Mouse (Mus musculus): ENCODE results near the gene Rdh16f1.

Rdh16f1 gene

DNA sequence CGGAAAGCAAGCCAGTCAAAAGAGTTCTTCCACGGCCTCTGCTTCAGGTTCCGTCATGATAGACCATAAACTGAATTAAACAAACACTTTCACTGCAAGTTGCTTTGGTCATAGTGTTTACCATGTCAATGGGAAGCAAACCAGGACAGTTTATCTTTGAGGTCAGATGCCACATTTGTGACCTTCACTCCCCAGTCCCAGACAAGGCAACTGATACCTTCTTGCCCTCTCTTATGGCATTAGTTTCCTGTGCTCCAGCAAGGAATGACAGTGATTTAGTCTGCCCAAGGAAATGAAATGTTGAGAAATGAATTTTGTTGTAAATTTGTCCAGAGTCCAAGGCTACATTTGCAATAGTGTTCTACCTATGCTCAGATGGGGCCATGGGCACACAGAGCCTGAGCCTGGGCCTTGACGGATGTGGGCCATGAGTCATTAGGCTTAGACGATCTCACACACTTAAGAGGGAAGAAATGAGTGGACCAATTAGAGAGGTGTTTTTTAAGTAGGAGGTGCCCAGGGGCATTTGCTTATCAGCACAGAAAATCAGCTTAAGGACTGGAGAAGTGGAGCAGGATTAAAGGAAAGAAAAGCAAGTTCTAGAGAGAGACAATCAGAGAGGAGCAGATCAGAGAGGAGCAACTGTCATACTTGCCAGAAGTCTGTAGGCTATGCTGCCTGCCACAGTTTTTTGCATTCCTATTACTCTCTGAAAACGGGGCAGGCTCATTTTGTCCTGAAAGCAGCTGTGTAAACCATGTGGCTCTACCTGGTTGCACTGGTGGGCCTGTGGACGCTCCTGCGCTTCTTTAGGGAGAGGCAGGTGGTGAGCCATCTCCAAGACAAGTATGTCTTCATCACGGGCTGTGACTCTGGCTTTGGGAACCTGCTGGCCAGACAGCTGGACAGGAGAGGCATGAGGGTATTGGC is at the start of gene Rdh16f1, which contains the start of gene Rdh1:
Gene Rdh16f1 (plus strand): TSS at position 607 of the 930 bp plus-strand sequence.
Gene Rdh1 (plus strand): TSS at position 541 of the 930 bp plus-strand sequence.
- DNase-seq (ENCODE audit: low read depth), result no peak

DNA sequence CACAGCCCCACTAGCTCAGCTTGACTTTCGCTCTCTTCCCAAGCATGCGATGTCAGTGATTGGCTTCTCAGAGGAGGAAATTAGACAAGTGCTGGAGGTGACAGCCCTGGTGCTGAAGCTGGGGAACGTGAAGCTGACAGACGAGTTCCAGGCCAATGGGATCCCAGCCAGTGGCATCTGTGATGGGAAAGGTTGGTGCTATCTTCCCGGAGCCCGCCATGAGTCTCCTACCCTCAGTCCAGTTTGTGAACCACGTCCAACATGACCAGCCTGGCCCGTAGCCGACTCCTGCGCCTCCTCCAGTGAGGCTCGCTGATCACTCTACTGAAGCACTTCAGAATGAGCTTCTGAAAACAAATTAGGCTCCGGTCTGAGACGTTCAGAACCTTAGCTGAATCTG is 49.3 kb upstream of the Rdh16f1 start:
- no peak for DNase-seq (ENCODE audit: low read depth)

DNA sequence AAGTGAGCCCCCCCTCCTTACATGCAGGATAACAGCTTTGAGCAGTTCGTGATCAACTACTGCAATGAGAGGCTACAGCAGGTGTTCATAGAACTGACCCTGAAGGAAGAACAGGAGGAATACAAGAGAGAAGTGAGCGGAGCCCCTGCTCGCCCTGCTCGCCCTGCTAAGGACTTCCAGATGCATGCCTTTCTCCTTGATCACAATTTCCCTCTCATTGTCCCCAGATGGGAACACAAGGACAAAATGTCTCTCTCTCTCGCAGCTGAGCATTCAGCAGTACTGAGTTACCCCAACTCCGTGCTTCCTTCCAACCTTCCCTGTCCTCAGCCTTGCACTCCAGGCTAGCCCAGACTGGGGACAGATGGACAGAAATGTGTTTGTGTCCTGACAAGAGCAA is 46.9 kb upstream of the Rdh16f1 start:
- no peak for DNase-seq (ENCODE audit: low read depth)

DNA sequence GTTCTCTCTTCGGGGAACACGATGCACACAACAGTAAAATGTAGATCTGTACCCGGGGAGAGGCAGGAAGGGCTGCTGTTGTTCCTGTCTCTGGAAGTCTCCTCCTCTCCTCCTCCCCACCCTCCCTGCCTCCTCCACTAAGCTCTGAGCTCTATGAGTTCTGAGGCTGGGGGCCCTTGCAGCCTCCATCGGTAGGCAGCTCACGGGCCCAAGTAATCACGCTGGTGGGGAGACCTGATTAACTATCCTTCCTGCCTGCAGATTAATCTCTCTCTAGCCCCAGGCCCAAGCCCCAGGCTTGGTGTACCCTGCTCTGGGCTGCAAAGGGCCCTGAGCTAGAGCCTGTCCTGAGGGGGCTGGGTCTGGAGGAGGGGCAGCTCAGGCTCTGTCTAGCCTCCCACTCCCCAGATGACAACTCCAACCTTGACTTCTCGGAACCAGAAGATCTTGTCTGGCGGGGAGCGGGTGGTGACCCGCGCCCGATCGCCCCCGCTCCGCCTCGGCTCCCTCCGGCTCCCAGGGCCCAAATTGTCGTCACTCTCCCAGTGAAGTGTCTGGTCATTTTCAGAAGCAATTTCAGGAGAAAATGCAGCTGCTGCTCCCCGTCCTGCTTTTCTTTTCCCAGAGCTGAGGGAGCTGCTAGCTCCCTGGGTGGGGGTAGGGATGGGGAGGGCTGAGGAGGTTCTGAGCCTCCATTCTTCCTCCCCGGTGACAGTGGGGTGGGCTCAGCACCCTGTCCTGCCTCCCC is 37.7 kb upstream of the Rdh16f1 start:
- DNase-seq (ENCODE audit: low read depth), result no peak

GRCm38 (mm10) chr10:127724178-127724577 is 35.4 kb upstream of the Rdh16f1 start, which contains the start of gene Tac2:
TSS of gene Tac2 (plus strand) at chr10:127724478.
- no peak for DNase-seq (ENCODE audit: low read depth)

DNA sequence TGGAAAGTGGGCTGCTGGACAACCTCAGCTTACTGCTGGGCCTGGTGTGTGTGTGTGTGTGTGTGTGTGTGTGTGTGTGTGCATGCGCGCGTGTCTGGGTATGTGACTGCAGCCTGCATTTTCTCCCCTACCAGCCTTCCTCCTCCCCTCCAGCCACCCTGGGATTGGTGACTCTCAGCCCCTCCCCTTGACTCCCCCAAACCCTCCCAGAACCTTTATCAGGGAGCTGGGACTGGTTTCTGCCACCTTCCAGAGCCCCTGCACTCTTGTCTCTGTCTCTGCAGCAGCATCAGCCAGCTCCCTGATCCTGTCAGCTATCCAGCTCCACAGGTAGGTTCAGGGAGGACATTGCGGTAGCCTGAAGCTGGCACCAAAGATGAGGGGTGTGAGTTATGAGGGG is 34.5 kb upstream of the Rdh16f1 start:
- DNase-seq (ENCODE audit: low read depth), result no peak

GRCm38 (mm10) chr10:127728437-127728836 is 31.1 kb upstream of the Rdh16f1 start:
- DNase-seq (ENCODE audit: low read depth), result no peak

DNA sequence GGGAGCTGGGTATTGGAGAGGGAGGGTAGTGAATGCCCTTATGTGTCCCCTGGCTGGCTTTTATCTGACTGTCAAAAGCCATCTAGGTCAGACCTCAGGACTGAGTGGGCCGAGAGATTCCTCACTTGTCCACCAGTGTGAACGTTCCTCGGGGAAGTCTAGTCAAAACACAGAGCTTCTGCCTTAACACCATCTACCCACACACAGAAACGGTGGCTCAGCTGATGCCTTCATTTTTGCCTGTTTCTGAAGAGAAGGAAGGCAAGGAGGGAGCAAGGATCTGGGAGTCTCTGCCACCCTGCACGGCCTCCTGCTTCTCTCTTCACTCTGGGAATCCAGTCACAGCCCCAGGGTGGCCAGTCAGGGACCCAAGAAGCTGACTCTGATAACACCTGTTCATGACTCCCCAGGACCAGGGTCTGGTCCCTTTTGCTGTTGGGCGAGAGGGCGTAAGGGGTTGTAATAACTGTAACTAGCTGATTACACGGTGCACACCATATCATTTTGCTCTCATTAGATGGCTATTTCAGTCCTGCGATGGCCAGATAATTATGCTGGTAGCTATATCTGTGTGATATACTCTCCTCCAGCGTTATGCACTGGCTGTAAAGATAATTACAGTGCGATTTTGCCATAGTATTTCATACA is 29.2 kb upstream of the Rdh16f1 start:
- DNase-seq (ENCODE audit: low read depth), result no peak

- DNase-seq (ENCODE audit: low read depth), result no peak
These were observed 28.7 kb upstream of the Rdh16f1 start for GRCm38 (mm10) chr10:127730933-127731310.

DNA sequence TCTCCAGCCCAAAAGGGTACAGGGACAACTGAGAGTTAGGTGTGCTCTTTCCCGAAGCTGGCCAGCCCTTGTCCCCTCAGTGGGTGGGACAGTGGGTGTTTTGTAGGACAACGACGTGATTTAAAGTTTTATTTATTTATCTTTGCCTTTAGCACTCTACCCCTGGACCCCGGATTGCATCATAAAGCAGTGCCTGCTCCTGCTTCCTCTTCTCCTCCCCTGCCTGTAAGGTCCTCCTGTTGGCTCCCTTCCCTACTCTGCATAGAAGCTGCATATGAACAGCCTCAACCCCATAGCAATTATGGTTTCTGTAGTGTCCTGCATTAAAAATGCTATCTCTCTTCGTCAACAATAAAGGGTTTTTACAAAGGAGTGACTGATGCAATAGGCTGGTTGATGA is 28.2 kb upstream of the Rdh16f1 start:
- DNase-seq (ENCODE audit: low read depth), result no peak

GRCm38 (mm10) chr10:127734434-127734833 is 25.2 kb upstream of the Rdh16f1 start:
- DNase-seq (ENCODE audit: low read depth), result no peak

- peak; percentile 15 for DNase-seq (ENCODE audit: low read depth)
These were observed 23.3 kb upstream of the Rdh16f1 start for GRCm38 (mm10) chr10:127736266-127736665.

- peak; percentile 12 for DNase-seq (ENCODE audit: low read depth)
These were observed 22.7 kb upstream of the Rdh16f1 start for GRCm38 (mm10) chr10:127736916-127737315.

DNA sequence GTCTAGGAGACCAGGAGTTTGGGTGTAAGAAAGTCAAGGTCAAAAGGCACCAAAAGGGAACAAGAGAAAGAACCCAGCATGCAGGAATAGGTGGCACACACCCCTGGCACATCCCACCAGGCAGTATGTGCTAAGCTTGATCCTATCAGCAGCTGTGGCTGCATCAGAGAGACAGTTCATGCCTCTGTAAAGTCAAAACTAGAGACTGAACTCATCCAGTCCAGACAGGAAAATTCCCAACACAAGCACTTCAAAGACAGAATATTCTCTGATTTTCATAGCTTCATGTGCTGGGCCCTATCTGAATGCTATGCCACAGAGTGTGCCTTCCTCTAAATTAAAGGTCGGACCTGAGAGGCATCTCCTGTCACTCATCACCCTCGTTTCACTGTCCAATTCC is 22.0 kb upstream of the Rdh16f1 start:
- peak; percentile 12 for DNase-seq (ENCODE audit: low read depth)

- peak; percentile 67 for DNase-seq (ENCODE audit: low read depth)
These were observed 21.3 kb upstream of the Rdh16f1 start for GRCm38 (mm10) chr10:127738151-127738882.

DNA sequence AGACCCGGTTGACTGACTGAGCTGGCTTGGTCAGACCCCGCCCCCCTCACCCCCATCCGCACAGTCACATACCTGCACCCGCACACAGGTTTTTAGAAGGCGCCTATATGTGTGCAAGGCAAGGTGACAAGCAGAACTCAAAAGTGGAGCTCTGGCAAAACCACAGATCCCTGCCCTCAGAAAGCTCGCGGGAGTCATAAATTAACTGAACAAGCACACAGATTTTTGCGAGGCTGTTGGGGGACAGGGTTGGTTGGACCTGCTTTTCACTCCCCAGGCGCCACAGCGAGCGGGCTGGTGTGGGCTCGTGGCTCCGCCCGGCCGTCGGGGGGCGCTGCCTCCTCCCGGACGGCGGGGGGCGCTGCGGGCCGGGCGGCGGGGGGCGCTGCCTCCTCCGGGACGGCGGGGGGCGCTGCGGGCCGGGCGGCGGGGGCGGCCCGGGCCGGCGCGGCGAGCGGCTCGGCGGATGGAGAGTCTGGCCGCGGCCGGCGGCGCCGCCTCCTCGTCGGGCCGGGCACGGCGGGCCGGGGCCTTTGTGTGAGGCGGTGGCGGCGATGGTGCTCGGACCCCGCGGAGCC is 20.4 kb upstream of the Rdh16f1 start, which contains the start of gene Zbtb39:
Gene Zbtb39 (plus strand): TSS at position 456 of the 578 bp plus-strand sequence.
- peak; percentile 83 for DNase-seq (ENCODE audit: low read depth)

- DNase-seq (ENCODE audit: low read depth), result no peak
These were observed 19.9 kb upstream of the Rdh16f1 start for GRCm38 (mm10) chr10:127739661-127740161.

GRCm38 (mm10) chr10:127744661-127745060 is 14.9 kb upstream of the Rdh16f1 start:
- peak; percentile 75 for DNase-seq (ENCODE audit: low read depth)

- DNase-seq (ENCODE audit: low read depth), result no peak
These were observed 13.7 kb upstream of the Rdh16f1 start for GRCm38 (mm10) chr10:127745886-127746285.

GRCm38 (mm10) chr10:127747254-127747653 is 12.3 kb upstream of the Rdh16f1 start:
- DNase-seq (ENCODE audit: low read depth), result no peak

Data from naive thymus-derived CD4-positive, alpha-beta T cell, adult 2 months (primary cell).